Comparison of ENCODE assay signal across 8 mouse cellular contexts in genomic region chr5:142908941-142909575, GRCm38 (mm10). TPM values are rescaled to one million over a fixed set of nuclear protein-coding genes. Genes with fewer than 3 reads are reported as not detected.
A peak's percentile ranks its signal among the peaks of the same experiment; 100 is the strongest.
DNase-seq lines count a peak whose midpoint lies in the region; ATAC-seq lines count a peak whose summit lies in the region.

No protein-coding gene starts in this region.

- no peaks in the 10 kb centered on the region for H3K9me3 ChIP-seq in forebrain, embryonic 16.5 days (ENCODE audit: control insufficient read depth, low read length)
- no peaks in the 10 kb centered on the region for H3K9me3 ChIP-seq in kidney, embryonic 14.5 days (ENCODE audit: control insufficient read depth, low read length)

- peaks cover 6% of the 10 kb centered on the region for H3K36me3 ChIP-seq in forebrain, embryonic 16.5 days (ENCODE audit: control insufficient read depth, insufficient read depth)
- H3K36me3 ChIP-seq in kidney, embryonic 14.5 days (ENCODE audit: control insufficient read depth, insufficient read depth, low read length), result peaks cover 15% of the 10 kb centered on the region
- H3K36me3 ChIP-seq in splenic B cell, adult 2 months (ENCODE audit: control insufficient read depth, insufficient read depth, low read length, poor library complexity, severe bottlenecking), result peaks cover 20% of the 10 kb centered on the region

- H3K4me1 ChIP-seq in forebrain, embryonic 16.5 days (replicated peaks; ENCODE audit: control insufficient read depth, insufficient read depth, low read length), result peaks cover 25% of the 10 kb centered on the region
- H3K4me1 ChIP-seq in kidney, embryonic 14.5 days (ENCODE audit: control insufficient read depth, insufficient read depth, low read length), result peaks cover 41% of the 10 kb centered on the region

- WGBS in forebrain, embryonic 16.5 days, result 32% methylated on average over 5 of the region's 5 CpGs
- 12% methylated on average over 5 of the region's 5 CpGs for WGBS in kidney, embryonic 14.5 days

- DNase-seq in retina, postnatal 1 day, result peak; percentile 53
- DNase-seq in retina, embryonic 14.5 days (ENCODE audit: low spot score), result no peak
- peak; percentile 54 for DNase-seq in lung, postnatal 36 days
- DNase-seq in splenic B cell, adult 2 months (ENCODE audit: low read depth, low spot score), result peak; percentile 88
- no peak for DNase-seq in c-Kit-positive CD71-positive TER-119-positive erythroid progenitor cells, embryonic 14.5 days (ENCODE audit: low spot score)
- DNase-seq in left cerebral cortex, adult 11 months (ENCODE audit: low spot score), result no peak

- H3K9ac ChIP-seq in forebrain, embryonic 16.5 days (replicated peaks; ENCODE audit: low read depth, low read length), result no peak overlapping the region
- peak overlapping the region; percentile 29; the same call in 1 of the 2 replicates for H3K9ac ChIP-seq in kidney, embryonic 14.5 days (ENCODE audit: low read depth, low read length)

- no peaks in the 10 kb centered on the region for H3K27me3 ChIP-seq in forebrain, embryonic 16.5 days (replicated peaks; ENCODE audit: control insufficient read depth, insufficient read depth, low read length)
- no peaks in the 10 kb centered on the region for H3K27me3 ChIP-seq in kidney, embryonic 14.5 days (ENCODE audit: control insufficient read depth, insufficient read depth, low read length)
- H3K27me3 ChIP-seq in splenic B cell, adult 2 months (ENCODE audit: control insufficient read depth, insufficient read depth, low read length, poor library complexity, severe bottlenecking), result no peaks in the 10 kb centered on the region

- peak overlapping the region; percentile 16; the same call in 1 of the 2 replicates for H3K27ac ChIP-seq in forebrain, embryonic 16.5 days (ENCODE audit: low read length)
- peak overlapping the region; percentile 97 for H3K27ac ChIP-seq in kidney, embryonic 14.5 days (ENCODE audit: low read depth, low read length)

- H3K4me3 ChIP-seq in forebrain, embryonic 16.5 days (replicated peaks; ENCODE audit: low read length), result no peak overlapping the region
- no peak overlapping the region for H3K4me3 ChIP-seq in kidney, embryonic 14.5 days (ENCODE audit: low read length)

- H3K4me2 ChIP-seq in forebrain, embryonic 16.5 days (ENCODE audit: low read length), result no peak overlapping the region
- H3K4me2 ChIP-seq in kidney, embryonic 14.5 days (replicated peaks; ENCODE audit: low read depth, low read length), result no peak overlapping the region

- ATAC-seq in forebrain, embryonic 16.5 days, result no peak
- ATAC-seq in kidney, embryonic 14.5 days (ENCODE audit: low FRiP score, low TSS enrichment), result no peak

RNA-seq across cellular contexts. Expression of gene Actb, which starts 2.5 kb away (rescaled TPM):
- 15,087 and 15,431 TPM in 2 replicates for polyA plus RNA-seq in forebrain, embryonic 16.5 days (2015; fragmentation: Nextera tagmentation; extraction: Ambion mirVana)
- polyA plus RNA-seq in kidney, embryonic 14.5 days (2014; fragmentation: Nextera tagmentation; extraction: Ambion mirVana), result 14,375 and 16,963 TPM in 2 replicates

RNA-seq across cellular contexts. Expression of gene Fbxl18, which starts 13.8 kb away (rescaled TPM):
- polyA plus RNA-seq in forebrain, embryonic 16.5 days (2015; fragmentation: Nextera tagmentation; extraction: Ambion mirVana), result 29.5 and 31.4 TPM in 2 replicates
- polyA plus RNA-seq in kidney, embryonic 14.5 days (2014; fragmentation: Nextera tagmentation; extraction: Ambion mirVana), result 11.7 and 14.6 TPM in 2 replicates

RNA-seq across cellular contexts. Expression of gene Fscn1, which starts 51.1 kb away (rescaled TPM):
- polyA plus RNA-seq in forebrain, embryonic 16.5 days (2015; fragmentation: Nextera tagmentation; extraction: Ambion mirVana), result 541 and 600 TPM in 2 replicates
- polyA plus RNA-seq in kidney, embryonic 14.5 days (2014; fragmentation: Nextera tagmentation; extraction: Ambion mirVana), result 312 and 390 TPM in 2 replicates

Comparison
In these comparisons a context has a peak if more than half of its experiments do, and no peak if none do; other contexts are left out.
1. DNase-seq: peak in retina, postnatal 1 day (single experiment), lung, postnatal 36 days (single experiment) and splenic B cell, adult 2 months (single experiment); none in retina, embryonic 14.5 days (single experiment), c-Kit-positive CD71-positive TER-119-positive erythroid progenitor cells, embryonic 14.5 days (single experiment) and left cerebral cortex, adult 11 months (single experiment).